Mouse (Mus musculus) liver, embryonic 15.5 days (tissue): Measurements from ENCODE around the gene Ube2g1. TPM values are rescaled to one million over a fixed set of nuclear protein-coding genes. Genes with fewer than 3 reads are reported as not detected.

Experiments used
- ATAC-seq: fragments of 200-750 bp; cut with Nextera tagmentation; 2 replicates; pipeline ENCODE4 v1.8.0; 2017; ENCODE audit warnings: moderate number of reproducible peaks, mild to moderate bottlenecking, moderate library complexity; ENCODE audit not compliant: insufficient read depth
- H3K27ac ChIP-seq: fragments of 300-500 bp; sonication (generic); replicated peaks from 2 replicates; pipeline ENCODE4 v1.5.1; 2015; ENCODE audit warnings: mild to moderate bottlenecking, inconsistent platforms
- H3K27me3 ChIP-seq: fragments of 300-500 bp; sonication (generic); 2 replicates; pipeline ENCODE4 v1.6.1; 2015; ENCODE audit warnings: mild to moderate bottlenecking, inconsistent platforms
- H3K36me3 ChIP-seq: fragments of 300-500 bp; sonication (generic); replicated peaks from 2 replicates; pipeline ENCODE4 v1.6.1; 2015; ENCODE audit warnings: moderate library complexity, mild to moderate bottlenecking, inconsistent platforms
- H3K4me1 ChIP-seq: fragments of 300-500 bp; sonication (generic); replicated peaks from 2 replicates; pipeline ENCODE4 v1.6.1; 2015; ENCODE audit warnings: inconsistent platforms
- H3K4me2 ChIP-seq: fragments of 300-500 bp; sonication (generic); 2 replicates; pipeline ENCODE4 v1.6.1; 2015; ENCODE audit warnings: moderate library complexity, mild to moderate bottlenecking, inconsistent platforms
- H3K4me3 ChIP-seq: fragments of 300-500 bp; sonication (generic); replicated peaks from 2 replicates; pipeline ENCODE4 v1.5.1; 2015; ENCODE audit warnings: mild to moderate bottlenecking, inconsistent platforms
- H3K9ac ChIP-seq: fragments of 300-500 bp; sonication (generic); 2 replicates; pipeline ENCODE4 v1.6.1; 2015; ENCODE audit warnings: moderate library complexity, mild to moderate bottlenecking, inconsistent platforms
- H3K9me3 ChIP-seq: fragments of 300-500 bp; sonication (generic); replicated peaks from 2 replicates; pipeline ENCODE4 v1.6.1; 2016; ENCODE audit warnings: inconsistent platforms
- WGBS: fragments of 180-500 bp; shearing (Covaris S2); methylation state at CpG from one replicate; pipeline ENCODE4 v1.1.7; 2015; ENCODE audit warnings: mixed read lengths; ENCODE audit not compliant: insufficient replicate concordance; 5-methylcytosine and 5-hydroxymethylcytosine counted together
- polyA plus RNA-seq: library from polyadenylated mRNA; unstranded; fragments of >200 nt; fragmentation: Nextera tagmentation; extraction: Ambion mirVana; gene quantifications from 2 replicates; pipeline ENCODE4 v1.2.1, GENCODE M21; 2015

The Ube2g1 gene
- polyA plus RNA-seq, 1 experiment from 2014 or later, result 21.7 TPM

DNA sequence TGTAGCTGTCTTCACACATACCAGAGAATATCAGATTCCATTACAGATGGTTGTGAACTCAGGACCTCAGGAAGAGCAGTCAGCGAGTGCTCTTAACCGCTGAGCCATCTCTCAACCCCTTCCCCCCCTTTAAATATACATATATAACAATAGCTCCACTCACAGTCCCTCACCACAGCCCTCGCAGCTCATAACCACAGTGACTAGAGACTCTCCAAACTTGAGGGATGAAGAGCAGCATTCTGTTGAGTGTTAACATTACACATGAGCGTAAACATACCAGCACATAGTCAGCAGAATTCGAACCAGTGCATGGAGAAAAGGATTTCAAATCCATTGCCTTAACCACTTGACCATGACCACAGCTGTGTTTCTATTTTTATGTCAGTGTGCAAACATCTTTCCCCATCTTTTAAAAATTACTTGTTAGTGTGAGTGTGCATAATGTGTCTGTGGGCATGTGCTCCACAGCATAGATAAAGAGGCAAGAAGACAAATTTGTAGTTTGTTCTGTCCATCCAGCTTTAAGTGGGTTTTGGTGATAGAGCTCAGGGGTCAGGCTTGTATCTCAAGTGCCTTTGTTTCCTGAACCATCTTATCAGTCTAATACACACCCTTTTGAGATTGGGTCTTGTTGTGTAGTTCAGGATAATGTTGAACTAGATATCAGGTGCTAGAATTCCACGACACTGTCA lies 64.4 kb downstream of the Ube2g1 start:
- H3K27ac ChIP-seq, result no peak overlapping the region
- H3K4me3 ChIP-seq, result no peak overlapping the region
- no peaks in the 10 kb centered on the region for H3K27me3 ChIP-seq
- 0 out of 2 replicates have a peak, but pooled peaks cover 4% of the 10 kb centered on the region for H3K36me3 ChIP-seq
- H3K9me3 ChIP-seq, result no peaks in the 10 kb centered on the region
- no peak overlapping the region for H3K9ac ChIP-seq
- H3K4me1 ChIP-seq, result peaks cover 13% of the 10 kb centered on the region
- WGBS, result 33% methylated on average over 6 of the region's 6 CpGs
- ATAC-seq, result 0 out of 2 replicates have a peak, but pooled peaks have one; percentile 34
- no peak overlapping the region for H3K4me2 ChIP-seq

DNA sequence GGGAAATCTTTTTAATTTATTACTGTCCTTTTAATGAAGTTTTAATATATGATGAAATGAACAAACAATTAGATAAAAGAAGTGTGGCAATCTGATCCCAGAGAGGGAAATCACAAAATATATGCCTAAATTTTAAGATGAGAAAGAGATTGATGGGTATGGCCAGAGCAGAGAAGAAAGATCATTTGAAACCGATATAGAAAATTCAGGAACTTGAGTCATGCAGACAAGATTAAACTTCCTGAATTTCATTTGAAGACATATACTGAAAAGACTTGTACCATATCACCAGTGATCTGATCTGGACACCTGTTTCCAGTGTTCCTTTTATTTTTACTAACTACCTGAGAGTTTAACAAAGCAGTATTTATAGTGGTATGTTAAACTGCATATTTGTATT lies 65.4 kb downstream of the Ube2g1 start:
- Histone ChIP-seq H3K4me2 (no peak overlapping the region), H3K27me3 (no peaks in the 10 kb centered on the region), H3K27ac (no peak overlapping the region), H3K4me3 (no peak overlapping the region), H3K9ac (no peak overlapping the region), H3K36me3 (0 out of 2 replicates have a peak, but pooled peaks cover 4% of the 10 kb centered on the region), H3K9me3 (no peaks in the 10 kb centered on the region), H3K4me1 (peaks cover 13% of the 10 kb centered on the region)
- 25% methylated on average over 1 of the region's 1 CpGs for WGBS
- no peak for ATAC-seq

DNA sequence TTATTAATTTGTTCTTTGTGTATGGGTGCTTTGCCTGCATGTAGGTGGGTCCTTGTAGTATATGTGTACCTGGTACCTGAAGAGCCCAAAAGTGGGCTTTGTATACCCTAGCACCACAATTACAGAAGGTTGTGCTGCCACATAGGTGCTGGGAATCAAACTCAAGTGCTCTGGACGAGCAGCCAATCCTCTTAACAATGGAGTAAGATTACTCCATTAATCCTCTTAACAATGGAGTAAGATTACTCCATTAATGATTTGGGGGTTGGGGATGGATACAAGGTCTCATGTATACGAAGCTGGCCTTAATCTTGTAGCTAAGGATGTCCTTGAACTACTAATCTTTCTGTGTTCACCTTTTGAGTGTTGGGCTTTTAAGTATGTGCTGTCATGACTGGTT lies 68.2 kb downstream of the Ube2g1 start:
- no peak overlapping the region for H3K9ac ChIP-seq
- no peaks in the 10 kb centered on the region for H3K9me3 ChIP-seq
- ATAC-seq, result no peak
- H3K4me3 ChIP-seq, result no peak overlapping the region
- WGBS, result 56% methylated on average over 2 of the region's 2 CpGs
- no peak overlapping the region for H3K4me2 ChIP-seq
- no peaks in the 10 kb centered on the region for H3K27me3 ChIP-seq
- peaks cover 13% of the 10 kb centered on the region for H3K4me1 ChIP-seq
- 0 out of 2 replicates have a peak, but pooled peaks cover 3% of the 10 kb centered on the region for H3K36me3 ChIP-seq
- H3K27ac ChIP-seq, result no peak overlapping the region

- H3K4me2 ChIP-seq, result no peak overlapping the region
Measured at GRCm38 (mm10) chr11:72680726-72681125, 73.6 kb downstream of the Ube2g1 start.

DNA sequence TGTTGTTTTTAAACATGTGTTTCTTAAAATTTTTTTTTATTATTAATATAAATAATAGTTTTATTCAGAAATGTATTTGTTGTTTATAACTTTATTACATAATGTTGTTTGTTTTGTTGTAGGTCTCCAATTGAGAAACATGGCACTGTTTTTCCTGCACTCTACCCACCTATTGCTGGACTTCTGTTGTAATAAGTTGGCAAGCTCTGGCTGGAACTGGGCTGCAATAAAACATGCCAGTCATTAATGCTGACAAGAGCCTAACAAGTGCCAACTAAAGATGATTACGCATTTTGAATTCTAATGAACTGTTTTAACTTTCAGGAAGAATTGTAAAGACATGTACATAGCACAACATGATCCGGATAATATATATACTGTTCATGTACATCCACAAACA lies 76.3 kb downstream of the Ube2g1 start:
- H3K27ac ChIP-seq, result no peak overlapping the region
- no peaks in the 10 kb centered on the region for H3K27me3 ChIP-seq
- no peak overlapping the region for H3K4me3 ChIP-seq
- peaks cover 26% of the 10 kb centered on the region for H3K4me1 ChIP-seq
- no peak overlapping the region for H3K9ac ChIP-seq
- no peak for ATAC-seq
- no peak overlapping the region for H3K4me2 ChIP-seq
- 88% methylated on average over 2 of the region's 2 CpGs for WGBS
- peaks cover 8% of the 10 kb centered on the region; the same call in 1 of the 2 replicates for H3K36me3 ChIP-seq
- H3K9me3 ChIP-seq, result no peaks in the 10 kb centered on the region

More at GRCm38 (mm10) chr11:72680726-72681125, 73.6 kb downstream of the Ube2g1 start:
- no peak overlapping the region for H3K4me3 ChIP-seq
- no peak for ATAC-seq
- H3K9ac ChIP-seq, result no peak overlapping the region
- no peaks in the 10 kb centered on the region for H3K27me3 ChIP-seq
- H3K27ac ChIP-seq, result no peak overlapping the region
- H3K9me3 ChIP-seq, result no peaks in the 10 kb centered on the region
- H3K4me1 ChIP-seq, result peaks cover 1% of the 10 kb centered on the region; the same call in 1 of the 2 replicates
- H3K36me3 ChIP-seq, result peaks cover 8% of the 10 kb centered on the region; the same call in 1 of the 2 replicates

- Histone ChIP-seq H3K27ac (0 out of 2 replicates have a peak overlapping the region, but pooled peaks have one; percentile 61), H3K27me3 (no peaks in the 10 kb centered on the region), H3K4me3 (no peak overlapping the region), H3K9me3 (no peaks in the 10 kb centered on the region), H3K4me2 (no peak overlapping the region), H3K36me3 (no peaks in the 10 kb centered on the region; the same call in 1 of the 2 replicates), H3K4me1 (peaks cover 50% of the 10 kb centered on the region), H3K9ac (no peak overlapping the region)
- no peak for ATAC-seq
Measured at GRCm38 (mm10) chr11:72686697-72687096, 79.6 kb downstream of the Ube2g1 start.

- no peaks in the 10 kb centered on the region for H3K27me3 ChIP-seq
- peak overlapping the region; percentile 93 for H3K27ac ChIP-seq
- WGBS, result 38% methylated on average over 5 of the region's 5 CpGs
- no peaks in the 10 kb centered on the region; the same call in 1 of the 2 replicates for H3K36me3 ChIP-seq
- peak overlapping the region; percentile 87; the same call in 1 of the 2 replicates for H3K9ac ChIP-seq
- no peak for ATAC-seq
- H3K4me1 ChIP-seq, result peaks cover 63% of the 10 kb centered on the region
- peak overlapping the region; percentile 94 for H3K4me3 ChIP-seq
- H3K4me2 ChIP-seq, result peak overlapping the region; percentile 82
- no peaks in the 10 kb centered on the region for H3K9me3 ChIP-seq
Measured at GRCm38 (mm10) chr11:72688242-72688641, 81.2 kb downstream of the Ube2g1 start.

DNA sequence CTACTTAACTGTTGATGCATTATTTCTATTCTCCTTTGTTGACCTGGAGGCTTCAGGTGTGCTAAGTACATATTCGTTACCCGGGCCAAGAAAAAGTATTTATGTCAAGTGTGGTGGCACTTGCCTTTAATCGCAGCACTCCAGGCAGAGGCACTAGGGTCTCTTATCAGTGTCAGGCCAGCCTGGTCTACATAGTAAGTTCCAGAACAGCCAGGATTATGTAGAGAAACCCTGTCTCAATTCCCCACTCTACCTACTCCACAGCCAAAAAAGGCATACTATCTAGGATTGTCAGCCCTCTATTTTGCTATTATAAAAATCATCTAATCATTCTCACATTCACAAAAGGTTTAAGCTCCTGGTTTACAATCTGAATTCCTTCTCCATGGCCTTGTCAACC lies 82.0 kb downstream of the Ube2g1 start:
- H3K36me3 ChIP-seq, result no peaks in the 10 kb centered on the region
- peak overlapping the region; percentile 94 for H3K4me3 ChIP-seq
- peak; percentile 83 for ATAC-seq
- H3K9me3 ChIP-seq, result no peaks in the 10 kb centered on the region
- WGBS, result 9% methylated on average over 3 of the region's 3 CpGs
- peak overlapping the region; percentile 87 for H3K9ac ChIP-seq
- H3K4me1 ChIP-seq, result peaks cover 71% of the 10 kb centered on the region
- H3K27me3 ChIP-seq, result no peaks in the 10 kb centered on the region
- H3K4me2 ChIP-seq, result peak overlapping the region; percentile 82
- H3K27ac ChIP-seq, result peak overlapping the region; percentile 93

DNA sequence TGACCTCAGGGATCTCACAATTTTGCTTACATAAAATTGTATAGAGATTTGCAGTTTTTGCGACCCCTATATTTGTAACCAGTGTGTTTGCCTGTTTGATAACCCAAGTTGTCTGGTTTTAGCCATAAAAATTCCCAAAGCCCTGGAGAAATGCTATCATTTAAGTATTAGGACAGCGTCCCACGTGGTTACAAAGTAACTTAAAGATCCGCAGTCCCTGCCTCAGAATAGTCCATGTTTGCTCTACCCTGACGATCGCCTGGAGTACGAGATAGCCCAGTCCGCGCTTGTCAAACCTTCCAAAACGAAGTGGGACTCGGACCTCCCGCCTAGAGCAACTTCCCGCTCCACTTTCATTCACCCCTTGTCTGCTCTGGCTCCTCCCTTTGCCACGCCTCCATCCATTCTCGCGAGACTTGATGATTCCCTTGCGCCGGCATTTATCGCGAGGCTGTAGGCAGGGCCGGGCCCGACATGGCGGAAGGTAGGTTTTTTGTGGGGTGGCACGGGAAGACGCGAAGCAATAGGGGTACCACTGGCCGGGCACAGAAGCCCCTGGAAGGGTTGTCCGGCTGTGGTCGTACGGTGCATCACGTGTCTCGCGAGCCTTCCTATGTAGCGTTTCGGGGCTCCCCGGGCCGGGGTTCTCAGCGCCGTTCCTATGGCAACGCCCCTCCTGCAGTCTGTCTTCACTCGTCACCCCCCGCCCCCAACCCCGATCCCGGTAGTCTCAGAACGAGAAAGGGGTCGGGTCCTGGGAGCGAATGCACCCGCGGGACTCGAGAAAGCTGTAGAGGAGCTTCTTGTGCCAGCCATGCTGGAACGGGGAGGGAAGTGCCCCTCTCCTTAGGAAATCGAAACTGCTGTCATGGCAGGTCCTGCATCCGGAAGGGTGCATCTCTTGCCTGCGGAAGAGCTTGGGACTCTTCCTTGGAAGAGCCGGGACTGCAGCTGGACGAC lies 82.7 kb downstream of the Ube2g1 start, which contains the start of gene Ankfy1:
Ankfy1 (plus strand) TSS at position 456 of the 960 bp plus-strand sequence.
- no peaks in the 10 kb centered on the region for H3K9me3 ChIP-seq
- H3K4me3 ChIP-seq, result peak within 1 kb of the TSS; percentile 94
- H3K9ac ChIP-seq, result peak within 1 kb of the TSS; percentile 87
- peak within 1 kb of the TSS; percentile 82 for H3K4me2 ChIP-seq
- no peaks in the 10 kb centered on the region for H3K27me3 ChIP-seq
- WGBS, result under 1% methylated on average over 56 of the region's 56 CpGs
- no peaks in the 10 kb centered on the region for H3K36me3 ChIP-seq
- ATAC-seq, result peak; percentile 88
- peak within 1 kb of the TSS; percentile 93 for H3K27ac ChIP-seq
- peaks cover 78% of the 10 kb centered on the region for H3K4me1 ChIP-seq

DNA sequence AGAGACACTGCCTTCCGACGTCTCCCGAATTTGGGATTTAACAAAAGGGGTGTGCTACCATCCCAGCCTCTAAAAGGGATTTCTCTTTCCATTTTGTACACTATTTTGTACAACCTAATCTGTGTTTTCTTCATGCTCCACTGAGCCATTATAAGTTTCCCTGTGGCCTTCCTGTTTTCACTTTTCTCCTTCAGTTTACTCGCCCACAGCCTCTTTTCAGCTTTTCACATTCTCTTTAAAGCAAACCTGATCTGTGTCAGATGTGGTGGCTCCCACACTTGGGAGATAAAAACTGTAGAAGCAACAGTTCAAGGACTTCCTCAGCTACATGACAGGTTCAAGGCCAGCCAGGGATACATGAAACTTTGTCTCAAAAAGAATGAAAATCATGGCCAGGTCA lies 85.3 kb downstream of the Ube2g1 start:
- H3K9ac ChIP-seq, result no peak overlapping the region
- H3K4me2 ChIP-seq, result no peak overlapping the region
- H3K4me1 ChIP-seq, result peaks cover 83% of the 10 kb centered on the region
- no peaks in the 10 kb centered on the region for H3K9me3 ChIP-seq
- WGBS, result 72% methylated on average over 4 of the region's 4 CpGs
- no peaks in the 10 kb centered on the region for H3K36me3 ChIP-seq
- no peak for ATAC-seq
- H3K27me3 ChIP-seq, result no peaks in the 10 kb centered on the region
- H3K27ac ChIP-seq, result 0 out of 2 replicates have a peak overlapping the region, but pooled peaks have one; percentile 1
- no peak overlapping the region for H3K4me3 ChIP-seq

DNA sequence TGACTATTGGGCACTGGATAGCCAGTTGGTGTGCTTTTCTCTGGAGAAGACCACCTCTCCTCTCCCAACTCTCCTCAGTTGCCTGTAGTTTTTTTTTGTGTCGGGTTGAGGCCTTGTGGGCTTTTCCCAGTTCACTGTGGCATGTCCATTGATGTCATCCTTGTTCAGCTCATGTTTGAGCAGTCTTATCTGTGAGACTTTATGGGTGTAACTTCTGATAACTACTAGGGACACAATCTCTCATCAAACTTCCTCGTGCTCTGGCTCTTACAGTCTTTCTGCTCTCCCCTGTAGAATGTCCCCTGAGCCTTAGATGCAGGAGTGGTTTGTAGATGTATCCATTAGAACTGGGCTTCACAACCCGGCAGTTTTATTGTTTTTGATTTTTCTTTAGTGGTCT lies 87.9 kb downstream of the Ube2g1 start:
- Histone ChIP-seq H3K9ac (no peak overlapping the region), H3K9me3 (no peaks in the 10 kb centered on the region), H3K4me3 (no peak overlapping the region), H3K4me1 (peaks cover 62% of the 10 kb centered on the region), H3K4me2 (peak overlapping the region; percentile 39), H3K27ac (0 out of 2 replicates have a peak overlapping the region, but pooled peaks have one; percentile 12), H3K27me3 (no peaks in the 10 kb centered on the region), H3K36me3 (peaks cover 7% of the 10 kb centered on the region; the same call in 1 of the 2 replicates)
- 28% methylated on average over 3 of the region's 3 CpGs for WGBS
- peak; percentile 25; the same call in 1 of the 2 replicates for ATAC-seq
